Mouse (Mus musculus): ENCODE results near the gene Pdf. TPM values are rescaled to one million over a fixed set of nuclear protein-coding genes. Genes with fewer than 3 reads are reported as not detected.
"Not testable (repeated sequence)": the region's sequence is repeated elsewhere in the genome, so short reads cannot be mapped to it uniquely, and the experiment has no call there.

Pdf gene
- total RNA-seq, 2 experiments from 2014 or later: 25.5 to 25.8 TPM

DNA sequence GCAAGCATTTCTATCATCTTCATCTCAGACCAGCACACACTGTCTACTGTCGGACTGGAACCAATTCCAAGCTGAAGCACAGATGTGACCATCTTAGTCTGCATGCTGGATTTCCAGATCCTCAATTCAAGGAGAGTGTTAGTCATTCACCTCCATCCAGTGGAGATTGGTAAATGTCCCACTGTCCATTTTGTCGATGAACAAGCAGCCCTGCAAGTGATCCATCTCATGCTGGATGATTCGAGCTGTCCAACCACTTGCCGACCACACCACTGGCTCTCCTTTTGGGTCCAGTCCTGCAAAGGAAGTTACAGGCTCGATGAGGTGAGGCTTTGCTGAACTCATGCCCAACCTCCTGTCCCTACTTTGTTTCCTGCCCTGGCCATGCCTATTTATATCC lies 1.4 kb downstream of the Pdf start:
- intact Hi-C loops (cut with DNase I): no loop called here
- DNase-seq (ENCODE audit: extremely low spot score in 1 of 2, low spot score in 2 of 2): no peak

DNA sequence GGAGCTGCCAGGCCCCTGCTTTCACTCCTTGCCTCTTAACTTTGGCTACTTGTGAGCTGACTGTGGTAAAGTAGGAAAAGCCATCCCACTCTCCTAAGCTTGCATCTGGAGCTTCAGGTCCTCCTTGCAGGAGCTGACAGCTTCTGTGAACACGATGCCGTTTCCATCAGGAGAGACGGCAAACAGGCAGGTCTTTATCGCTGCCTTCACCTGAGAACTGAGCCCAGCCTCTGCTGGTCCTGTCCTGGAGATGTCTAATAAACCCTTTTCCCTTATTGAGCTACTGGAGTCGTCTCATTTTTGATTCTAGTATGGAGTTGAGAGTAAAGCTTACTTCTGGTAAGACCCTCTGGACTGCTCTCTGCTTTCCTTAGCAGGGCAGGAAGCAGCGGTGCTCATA lies 2.9 kb downstream of the Pdf start:
- DNase-seq (ENCODE audit: extremely low spot score in 1 of 2, low spot score in 2 of 2): no peak
- intact Hi-C loops (cut with DNase I): no loop called here

DNA sequence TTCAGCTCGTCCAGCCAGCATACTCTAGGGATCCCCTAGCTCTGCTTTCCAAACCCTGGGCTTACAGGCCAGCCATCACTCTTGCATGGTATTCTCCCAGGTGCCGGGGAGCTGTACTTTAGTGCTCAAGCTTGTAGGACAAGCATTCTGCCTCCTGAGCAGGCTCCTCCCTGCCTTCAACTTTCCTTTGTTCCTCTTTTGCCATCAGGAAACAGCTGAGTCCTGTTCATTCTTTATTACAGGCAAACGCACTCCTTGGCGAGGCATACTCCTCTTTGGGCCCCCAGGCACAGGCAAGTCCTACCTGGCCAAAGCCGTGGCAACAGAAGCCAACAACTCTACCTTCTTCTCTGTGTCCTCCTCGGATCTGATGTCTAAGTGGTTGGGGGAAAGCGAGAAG lies 7.8 kb downstream of the Pdf start:
- intact Hi-C loops (cut with DNase I): no loop called here
- no peak for DNase-seq (ENCODE audit: extremely low spot score in 1 of 2, low spot score in 2 of 2)

DNA sequence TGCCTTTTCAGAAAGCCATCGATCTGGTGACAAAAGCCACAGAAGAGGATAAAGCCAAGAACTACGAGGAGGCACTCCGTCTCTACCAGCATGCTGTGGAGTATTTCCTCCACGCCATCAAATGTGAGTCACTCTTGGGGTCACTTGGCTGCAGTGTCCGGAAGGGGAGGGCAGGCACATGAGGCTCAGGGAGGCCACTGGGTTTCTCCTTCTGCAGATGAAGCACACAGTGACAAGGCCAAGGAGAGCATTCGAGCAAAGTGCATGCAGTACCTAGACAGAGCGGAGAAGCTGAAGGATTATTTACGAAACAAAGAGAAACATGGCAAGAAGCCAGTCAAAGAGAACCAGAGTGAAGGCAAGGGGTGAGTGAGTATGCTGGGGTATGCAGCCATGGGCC lies 11.8 kb downstream of the Pdf start:
- no peak for DNase-seq (ENCODE audit: extremely low spot score in 1 of 2, low spot score in 2 of 2)
- intact Hi-C loops (cut with DNase I): no loop called here

DNA sequence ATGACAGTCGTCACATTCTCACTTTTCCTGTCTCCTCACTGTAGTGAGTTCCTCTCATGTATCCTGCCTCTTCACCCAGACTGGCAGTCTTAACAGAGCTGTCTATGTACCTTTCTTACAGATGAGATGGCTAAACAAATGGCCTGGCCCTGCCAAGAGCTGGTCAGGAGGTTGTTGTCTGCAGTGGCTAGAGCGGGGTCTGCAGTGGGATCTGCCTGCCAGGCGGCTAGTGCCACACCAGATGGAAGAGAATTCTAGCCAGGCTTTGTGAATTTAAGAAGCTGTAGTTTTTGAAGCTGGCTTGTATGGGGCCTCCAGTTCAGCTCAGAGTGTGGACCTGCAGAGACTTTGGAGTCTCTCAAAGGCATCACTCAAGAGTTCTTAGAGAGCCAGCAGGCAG lies 12.8 kb downstream of the Pdf start:
- intact Hi-C loops (cut with DNase I): no loop called here
- no peak for DNase-seq (ENCODE audit: extremely low spot score in 1 of 2, low spot score in 2 of 2)

DNA sequence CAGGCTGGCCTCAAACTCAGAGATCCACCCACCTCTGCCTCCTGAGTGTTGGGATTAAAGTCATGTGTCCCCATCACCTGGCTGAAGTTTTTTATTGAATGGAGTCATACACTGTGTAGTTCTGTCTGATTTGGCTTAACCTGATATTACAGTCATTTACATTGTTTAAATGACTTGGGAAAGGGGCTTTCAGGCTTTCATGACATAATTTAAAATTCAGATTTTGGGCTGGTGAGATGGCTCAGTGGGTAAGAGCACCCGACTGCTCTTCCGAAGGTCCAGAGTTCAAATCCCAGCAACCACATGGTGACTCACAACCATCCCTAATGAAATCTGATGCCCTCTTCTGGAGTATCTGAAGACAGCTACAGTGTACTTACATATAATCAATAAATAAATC lies 14.8 kb downstream of the Pdf start:
- intact Hi-C loops (cut with DNase I); DNase-seq (ENCODE audit: extremely low spot score in 1 of 2, low spot score in 2 of 2): not testable (repeated sequence)

DNA sequence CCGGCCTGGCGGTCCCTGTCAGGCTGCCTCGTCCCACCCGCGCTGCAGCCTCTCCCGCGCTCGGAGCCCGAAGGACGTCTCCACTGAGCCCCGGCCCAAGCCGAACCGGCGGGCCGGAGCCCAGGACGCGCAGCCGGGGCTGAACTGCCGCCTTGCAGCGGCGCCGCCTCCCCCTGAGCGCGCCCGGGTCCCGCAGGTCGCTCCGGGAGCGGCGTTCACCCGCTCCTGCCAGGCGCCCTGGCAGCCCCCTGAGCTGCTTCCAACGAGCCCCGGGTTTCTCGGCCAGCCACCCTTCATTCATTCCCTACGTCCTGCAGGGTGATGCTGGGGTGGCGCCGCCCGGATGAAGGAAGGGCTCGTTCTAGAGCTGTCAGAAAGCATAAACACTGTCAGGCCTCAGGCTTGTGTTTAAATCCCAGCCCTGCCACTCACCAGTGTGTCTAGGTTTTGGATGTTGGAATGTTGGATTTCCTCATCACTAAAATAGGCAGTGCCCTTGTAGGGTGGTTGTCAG lies 16.8 kb downstream of the Pdf start:
- intact Hi-C loops (cut with DNase I): no loop called here
- DNase-seq (ENCODE audit: extremely low spot score in 1 of 2, low spot score in 2 of 2): no peak

DNA sequence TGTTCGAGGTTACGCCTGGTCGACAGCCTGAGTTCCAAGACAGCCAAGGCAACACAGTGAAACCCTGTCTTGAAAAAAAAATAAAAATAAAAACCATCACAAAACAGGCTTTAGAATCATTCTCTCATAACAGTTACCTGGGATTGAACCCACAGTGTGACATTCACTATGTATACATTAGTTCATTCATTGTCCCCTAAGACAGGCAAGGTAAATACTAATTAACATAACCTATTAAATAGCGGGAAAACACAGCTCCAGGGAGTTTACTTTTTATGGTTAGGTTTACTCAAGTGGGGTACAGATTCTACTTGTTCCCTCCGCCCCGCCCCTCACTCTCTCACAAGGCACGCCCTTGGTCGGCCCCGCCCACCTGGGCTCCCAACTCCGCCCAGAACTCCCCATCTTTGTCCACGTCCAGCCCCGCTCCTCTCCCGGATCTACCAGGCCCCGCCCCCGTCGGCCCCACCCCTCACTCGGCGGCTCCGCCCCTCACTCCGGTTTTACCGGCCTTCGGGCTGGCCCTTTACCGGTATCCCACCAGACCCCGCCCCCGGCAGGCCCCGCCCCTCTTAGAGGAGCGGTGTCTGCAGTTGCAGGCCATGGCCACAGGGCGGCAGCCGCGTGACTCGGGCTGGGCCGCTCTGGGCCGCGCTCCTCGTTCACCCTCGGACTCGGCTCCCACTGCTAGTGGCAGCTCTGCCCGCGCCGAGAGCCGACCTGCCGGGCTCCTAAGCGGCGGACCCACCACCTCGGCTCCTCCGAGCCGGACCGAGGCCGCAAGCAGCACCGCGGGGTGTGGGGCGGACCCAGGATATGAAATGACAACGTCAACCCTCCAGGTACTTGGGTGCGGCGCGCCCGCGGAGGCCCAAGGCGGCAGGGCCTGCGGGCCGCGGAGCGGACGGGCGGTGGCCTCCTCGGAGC lies 17.5 kb downstream of the Pdf start, which contains the start of gene Vps4a:
Vps4a (plus strand) TSS at position 573 of the 927 bp plus-strand sequence.
- intact Hi-C loops (cut with DNase I): no loop called here

DNA sequence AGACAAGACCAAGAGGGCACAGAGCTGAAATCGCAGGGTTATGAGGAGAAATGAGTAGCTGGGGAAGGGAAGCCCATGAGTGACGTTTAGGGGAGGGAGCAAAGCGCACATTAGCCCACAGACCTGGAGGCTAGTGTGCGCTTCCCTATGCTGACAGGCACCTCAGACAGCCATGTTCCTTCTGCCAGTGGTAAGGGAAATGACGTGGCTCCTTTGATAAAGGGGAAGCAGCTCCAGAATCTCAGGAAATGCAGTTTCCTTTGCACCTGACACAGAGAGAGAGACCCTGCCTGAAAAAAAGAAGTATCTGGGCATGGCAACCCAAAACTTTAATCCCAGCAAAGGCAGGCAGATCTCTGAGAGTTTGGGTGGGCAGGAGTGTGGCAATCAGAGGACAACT lies 18.4 kb downstream of the Pdf start:
- no peak for DNase-seq (ENCODE audit: extremely low spot score in 1 of 2, low spot score in 2 of 2)
- intact Hi-C loops (cut with DNase I): no loop called here

More for the DNA sequence above, 17.5 kb downstream of the Pdf start, which contains the start of gene Vps4a:
- DNase-seq (ENCODE audit: extremely low spot score in 1 of 2, low spot score in 2 of 2): peak; percentile 91 to 95

DNA sequence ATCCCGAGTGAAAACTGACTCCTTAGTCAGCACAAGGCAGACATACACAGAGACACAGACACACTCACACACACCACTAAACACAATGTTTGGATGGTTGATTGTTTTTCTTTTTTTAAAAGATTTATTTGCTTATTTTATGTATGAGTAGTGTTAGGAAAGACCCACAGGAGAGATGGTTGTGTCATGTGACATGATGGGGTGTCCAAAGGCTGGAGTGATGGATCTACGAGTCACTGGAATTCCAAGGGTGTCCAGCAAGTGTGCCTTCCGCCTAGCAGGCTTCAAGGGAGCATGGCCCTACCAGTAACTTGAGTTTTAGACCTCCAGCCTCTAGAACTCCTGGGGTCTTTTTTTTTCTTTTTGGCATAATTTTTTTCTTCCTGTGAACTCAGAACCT lies 19.1 kb downstream of the Pdf start:
- no peak for DNase-seq (ENCODE audit: extremely low spot score in 1 of 2, low spot score in 2 of 2)
- intact Hi-C loops (cut with DNase I): no loop called here

DNA sequence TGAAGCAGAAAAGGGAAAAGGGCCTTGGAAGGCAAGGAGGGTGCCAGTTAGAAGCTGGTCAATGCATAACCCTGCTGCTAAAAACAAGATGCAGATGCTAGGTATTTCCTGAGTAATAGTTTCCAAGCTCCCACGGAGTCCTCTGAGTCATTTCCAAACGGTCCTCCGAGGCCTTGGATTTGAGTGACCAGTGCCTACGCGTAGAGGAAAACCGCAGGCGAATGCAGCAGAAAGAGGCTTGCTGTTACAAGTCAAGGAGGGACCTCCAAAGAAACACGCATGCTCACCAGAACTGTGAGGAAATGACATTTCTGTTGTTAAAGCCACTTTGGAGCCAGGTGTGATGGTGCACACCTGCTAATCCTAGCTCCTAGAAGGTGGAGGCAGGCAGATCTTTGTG lies 24.9 kb downstream of the Pdf start:
- intact Hi-C loops (cut with DNase I): no loop called here
- DNase-seq (ENCODE audit: extremely low spot score in 1 of 2, low spot score in 2 of 2): no peak

DNA sequence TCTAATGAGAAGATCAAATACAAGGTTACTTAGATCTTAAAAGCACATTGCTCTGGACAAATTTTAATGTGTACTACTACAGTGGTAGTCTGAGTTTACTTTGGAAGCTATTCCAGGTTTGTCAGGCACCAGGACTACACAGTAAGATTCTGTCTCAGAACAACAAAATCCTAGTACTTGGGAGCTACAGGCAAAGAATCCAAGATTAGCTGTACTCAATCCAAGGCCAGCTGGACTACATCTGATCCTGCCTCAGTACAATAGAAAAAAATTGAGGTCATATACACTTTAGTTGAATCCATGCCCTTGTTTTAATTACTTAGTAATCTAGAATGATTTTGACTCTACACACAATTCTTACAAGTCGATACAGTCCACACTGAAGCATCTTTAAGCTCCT lies 33.5 kb downstream of the Pdf start:
- intact Hi-C loops (cut with DNase I): no loop called here
- DNase-seq (ENCODE audit: extremely low spot score in 1 of 2, low spot score in 2 of 2): no peak

DNA sequence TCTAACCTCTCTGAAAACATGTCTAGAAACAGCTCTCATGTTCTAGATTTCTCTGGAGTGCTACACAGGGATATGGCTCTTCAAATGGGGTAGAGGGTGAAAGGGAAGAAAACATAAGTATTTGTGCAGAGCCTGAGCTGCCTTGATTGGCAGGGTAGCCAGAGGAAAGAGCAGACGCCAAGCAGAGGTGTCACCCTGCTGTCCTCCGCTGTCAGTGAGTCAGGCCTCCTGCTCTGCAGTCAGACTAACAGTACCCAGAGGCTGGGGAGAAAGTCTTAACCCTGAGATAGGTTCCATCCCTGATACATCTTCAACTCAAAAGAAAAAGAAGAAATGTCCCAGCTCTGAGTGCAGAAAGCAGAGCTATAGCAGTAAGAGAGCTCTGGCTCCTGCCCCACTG lies 35.7 kb downstream of the Pdf start:
- DNase-seq (ENCODE audit: extremely low spot score in 1 of 2, low spot score in 2 of 2): no peak
- intact Hi-C loops (cut with DNase I): no loop called here

DNA sequence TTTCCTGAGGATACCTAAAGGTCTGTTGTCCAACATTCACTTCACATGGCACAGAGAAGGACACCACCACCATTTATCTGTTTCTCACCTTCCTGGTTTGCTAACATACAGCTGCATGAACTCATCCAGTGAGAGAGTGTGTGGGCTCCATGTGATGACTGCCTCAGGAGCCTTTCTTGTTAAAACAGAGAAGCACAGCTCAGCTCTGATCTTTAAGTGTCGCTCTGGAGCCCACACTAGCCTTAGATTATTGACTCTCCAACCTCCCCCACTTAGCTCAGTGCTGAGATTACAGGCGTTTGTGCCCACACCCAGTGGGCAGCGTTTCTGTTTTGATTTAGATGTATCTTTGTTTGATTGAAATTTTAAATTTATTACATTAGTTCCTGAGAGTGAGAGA lies 40.6 kb downstream of the Pdf start:
- intact Hi-C loops (cut with DNase I): no loop called here
- DNase-seq (ENCODE audit: extremely low spot score in 1 of 2, low spot score in 2 of 2): no peak

DNA sequence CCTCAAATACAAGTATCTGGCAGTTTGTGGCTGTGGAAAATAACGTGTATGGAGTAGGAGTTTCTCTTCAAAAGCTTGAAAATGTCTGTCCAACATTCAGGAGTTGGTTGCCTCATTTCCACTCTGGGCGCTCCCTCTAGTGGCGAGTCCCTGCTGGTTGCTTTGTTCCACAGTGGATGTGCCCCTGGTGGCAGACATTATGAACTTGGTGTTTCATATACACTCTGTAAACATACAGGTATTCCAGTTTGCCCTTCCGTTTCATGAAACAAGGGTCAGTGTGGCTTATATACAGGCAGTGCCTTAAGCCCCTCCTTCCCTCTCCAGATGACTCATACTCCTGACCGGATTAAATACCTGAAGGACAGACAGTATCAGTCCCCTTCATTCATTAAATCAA lies 45.9 kb downstream of the Pdf start:
- intact Hi-C loops (cut with DNase I): loop anchor here (5.0 kb wide), 4 partner anchors 65 to 305 kb away; partner anchors contain the start of gene Sntb2
- DNase-seq (ENCODE audit: extremely low spot score in 1 of 2, low spot score in 2 of 2): peak; percentile 85 to 92

DNA sequence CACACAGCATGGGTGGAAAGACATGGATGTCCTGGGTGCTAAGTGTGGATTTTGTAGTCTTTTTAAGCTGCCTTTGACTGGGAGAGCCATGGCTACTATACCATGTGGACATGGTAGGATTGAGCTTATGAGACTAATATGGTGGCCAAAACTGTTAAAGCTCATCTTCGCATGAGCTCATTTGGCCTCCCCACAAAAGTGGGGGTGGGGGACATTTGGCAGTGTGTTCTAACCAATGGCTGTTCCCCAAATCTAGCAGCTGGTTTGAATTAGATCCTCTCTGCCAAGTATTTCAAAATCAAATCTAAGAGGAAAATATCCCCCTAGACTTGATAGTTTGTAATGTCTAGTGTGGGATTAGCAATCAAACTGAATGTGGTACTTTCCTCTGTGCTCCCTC lies 49.3 kb downstream of the Pdf start:
- DNase-seq (ENCODE audit: extremely low spot score in 1 of 2, low spot score in 2 of 2): peak in 1 of 2 experiments; percentile 31
- intact Hi-C loops (cut with DNase I): no loop called here

DNA sequence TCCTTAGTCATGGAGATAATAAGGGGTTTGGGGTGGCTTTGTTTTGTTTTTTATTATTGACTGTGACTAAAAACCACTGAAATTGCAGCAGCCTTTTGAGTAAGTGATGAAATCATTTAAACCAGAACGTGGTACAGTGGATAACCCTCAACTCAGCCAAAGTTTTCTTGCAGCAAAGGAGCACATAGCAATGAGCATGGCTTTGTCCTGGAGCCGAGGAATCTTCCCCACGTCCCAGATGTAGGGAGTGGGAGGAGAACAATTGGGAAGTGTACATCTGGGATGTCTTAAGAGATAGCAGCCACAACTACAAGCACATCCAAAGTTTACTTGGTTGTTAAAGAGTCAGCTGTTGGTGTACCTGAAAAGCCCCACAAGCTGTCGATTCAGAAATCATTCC lies 51.0 kb downstream of the Pdf start:
- intact Hi-C loops (cut with DNase I): no loop called here
- no peak for DNase-seq (ENCODE audit: extremely low spot score in 1 of 2, low spot score in 2 of 2)

DNA sequence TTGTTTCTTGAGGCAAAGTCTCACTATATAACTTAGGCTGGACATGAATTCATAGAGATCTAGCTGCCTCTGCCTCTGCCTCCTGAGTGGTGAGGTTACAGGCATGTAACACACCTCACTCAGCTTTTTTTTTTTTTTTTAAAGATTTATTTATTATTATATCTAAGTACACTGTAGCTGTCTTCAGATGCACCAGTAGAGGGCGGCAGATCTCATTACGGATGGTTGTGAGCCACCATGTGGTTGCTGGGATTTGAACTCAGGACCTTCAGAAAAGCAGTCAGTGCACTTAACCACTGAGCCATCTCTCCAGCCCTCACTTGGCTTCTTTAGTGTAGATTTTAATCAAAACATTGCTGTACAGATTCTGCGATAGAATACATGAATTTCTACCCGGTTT lies 52.1 kb downstream of the Pdf start:
- intact Hi-C loops (cut with DNase I); DNase-seq (ENCODE audit: extremely low spot score in 1 of 2, low spot score in 2 of 2): not testable (repeated sequence)

All from left cerebral cortex, postnatal 10 days (tissue).